Mouse (Mus musculus) heart, postnatal 10 days (tissue): Measurements from ENCODE around the gene Dusp12. TPM values are rescaled to one million over a fixed set of nuclear protein-coding genes. Genes with fewer than 3 reads are reported as not detected.

Experiments
- DNase-seq, 2 experiments: peaks; one replicate each; pipeline ENCODE4 v3.0.0; 2021
- intact Hi-C: fragments of 180-260 bp; cut with DNase I; formaldehyde crosslinking; loops from one replicate; pipeline ENCODE4 v1.15.1; 2025
- total RNA-seq, 2 experiments: library from RNA; stranded (reverse); gene quantifications; 2 replicates each; pipeline ENCODE4 v1.2.3; 2021

Gene Dusp12
- 10 to 100 TPM in 1 of 2 experiments, 1 to 10 TPM in 1; 8.7 to 13.1 TPM for total RNA-seq

DNA sequence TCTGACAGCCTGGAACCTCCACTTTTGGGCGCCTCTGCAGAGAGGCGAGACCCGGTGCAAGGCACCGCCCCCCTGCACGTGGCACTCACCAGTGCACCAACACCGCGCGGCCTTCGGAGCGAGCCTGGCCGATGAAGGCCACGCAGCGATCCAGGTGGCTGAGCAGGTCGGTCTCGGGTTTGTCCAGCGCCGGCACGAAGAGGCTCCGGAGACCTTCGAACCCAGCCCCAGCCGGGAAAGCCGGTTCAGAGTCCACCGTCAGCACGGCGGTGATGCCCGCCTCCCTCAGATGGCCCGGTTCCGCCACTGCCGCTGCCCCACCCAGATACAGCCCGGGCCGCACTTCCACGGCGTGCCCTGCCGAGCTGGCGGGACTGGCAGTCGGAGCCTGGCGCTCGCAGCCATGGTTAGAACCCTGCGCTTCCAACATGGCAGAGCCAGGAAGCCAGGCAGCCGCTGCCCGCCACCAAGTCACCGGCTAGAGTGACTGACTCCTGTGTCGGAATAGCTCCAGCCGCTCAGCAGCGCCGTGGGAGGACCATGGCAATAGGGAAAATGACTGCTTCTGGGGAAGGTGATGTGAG lies at the start of gene Dusp12, which contains the start of gene Gm26620:
Gene Dusp12 (minus strand): TSS at position 563 of the 584 bp plus-strand sequence.
Gene Gm26620 (plus strand): TSS at position 88 of the 584 bp plus-strand sequence.
- DNase-seq = peak; percentile 87 to 88
- intact Hi-C loops = no loop called here

DNA sequence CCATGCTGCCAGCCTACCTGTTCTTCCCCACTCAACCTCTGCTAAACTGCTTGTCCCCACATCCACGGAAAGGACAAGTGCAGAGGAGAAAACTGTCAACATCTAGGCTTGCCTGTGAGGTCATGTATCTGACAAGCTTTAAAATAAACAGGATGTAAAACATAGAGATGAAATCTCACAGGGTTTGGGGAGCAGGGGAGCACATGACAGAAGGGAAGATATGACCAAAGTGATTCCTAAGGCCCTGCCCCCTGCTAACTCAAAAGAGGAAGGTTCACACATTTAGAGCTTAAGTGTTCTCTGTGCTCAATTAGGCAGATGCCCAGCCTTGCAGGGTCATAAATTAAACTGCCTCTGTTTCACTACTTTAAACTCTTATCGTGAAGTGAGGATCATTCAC lies 49.0 kb upstream of the Dusp12 start:
- intact Hi-C loops = no loop called here
- no peak for DNase-seq

DNA sequence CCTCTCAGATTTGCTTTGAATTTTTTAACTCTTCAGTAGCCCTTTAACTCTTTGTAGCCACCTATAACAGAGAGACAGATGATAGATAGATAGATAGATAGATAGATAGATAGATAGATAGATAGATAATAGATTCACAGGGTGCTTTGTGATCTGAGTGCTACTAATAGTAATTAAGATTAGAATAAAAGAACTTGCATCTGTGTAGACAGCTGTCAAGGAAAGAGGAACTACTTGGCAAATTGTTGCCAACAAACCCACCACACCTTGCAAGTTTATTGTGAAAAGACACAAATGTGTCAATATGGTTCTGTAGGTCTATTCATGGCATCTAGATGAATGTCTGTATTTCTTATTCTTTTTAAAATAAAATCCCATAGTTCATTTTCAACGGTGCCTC lies 48.6 kb upstream of the Dusp12 start:
- DNase-seq = no peak
- intact Hi-C loops = no loop called here

DNA sequence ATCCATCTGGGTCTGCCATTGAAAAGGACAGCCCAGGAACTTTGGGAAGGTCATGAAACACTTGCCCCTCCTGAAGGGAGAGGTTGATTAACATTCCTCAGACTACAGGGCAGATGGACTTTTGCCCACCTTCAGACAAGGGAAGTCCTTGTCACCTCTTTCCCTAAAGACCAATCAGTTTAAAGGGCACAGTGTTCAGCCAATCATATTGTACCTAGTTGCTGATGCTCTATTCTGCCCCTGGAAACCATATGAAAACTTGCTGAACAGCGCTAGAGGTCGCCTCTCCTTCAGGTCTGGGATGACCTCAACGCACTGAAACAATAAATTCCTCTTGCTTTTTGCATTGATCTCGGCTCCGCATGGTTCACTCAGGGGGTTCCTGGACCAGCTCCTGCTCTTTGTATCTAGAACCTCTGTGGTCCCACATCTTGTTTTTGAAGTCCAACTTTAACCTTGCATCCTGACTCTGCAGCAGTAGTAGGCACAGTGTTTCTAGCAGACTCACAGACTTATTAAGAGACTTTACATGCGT lies 48.1 kb upstream of the Dusp12 start:
- intact Hi-C loops = no loop called here

DNA sequence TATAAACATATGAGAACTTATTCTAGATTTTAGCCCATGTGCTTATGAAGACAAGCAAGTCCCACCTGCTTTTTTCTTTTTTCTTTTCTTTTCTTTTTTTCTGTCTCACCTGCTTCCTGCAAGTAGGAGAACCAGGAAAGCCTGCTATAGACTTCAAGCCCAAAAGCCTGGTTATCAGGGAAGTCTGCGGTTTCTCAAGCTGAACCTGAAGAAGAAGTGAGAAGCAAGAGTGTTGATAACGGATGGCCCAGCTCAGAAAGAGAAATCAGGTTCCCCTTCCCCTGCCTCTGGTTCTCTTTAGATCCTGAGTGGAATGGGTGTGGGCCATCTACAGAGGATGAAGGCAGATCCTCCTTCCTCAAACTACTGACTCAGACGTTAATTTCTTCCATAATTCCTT lies 46.7 kb upstream of the Dusp12 start:
- no peak for DNase-seq

More for the DNA sequence above, 48.1 kb upstream of the Dusp12 start:
- DNase-seq = no peak

DNA sequence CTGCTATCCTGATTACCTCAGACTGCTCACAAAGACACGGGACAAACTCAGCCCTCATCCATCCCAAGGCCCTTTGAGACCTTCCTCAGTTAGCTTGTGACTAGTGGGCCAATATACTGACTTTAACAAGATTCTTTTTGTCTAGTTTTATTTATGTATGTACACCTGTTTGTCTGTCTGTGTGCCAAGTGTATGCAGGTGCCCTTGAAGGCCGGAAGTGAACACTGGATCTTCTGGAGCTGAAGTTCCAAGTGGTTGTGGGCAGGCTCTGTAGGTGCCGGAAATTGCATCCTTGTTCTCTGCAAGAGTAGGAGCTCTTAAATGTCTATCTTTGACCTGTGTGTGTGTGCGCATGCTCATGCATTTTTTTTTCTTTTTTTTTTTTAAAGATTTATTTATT lies 43.9 kb upstream of the Dusp12 start:
- intact Hi-C loops = no loop called here
- DNase-seq = no peak

More for the DNA sequence above, 46.7 kb upstream of the Dusp12 start:
- intact Hi-C loops = no loop called here

DNA sequence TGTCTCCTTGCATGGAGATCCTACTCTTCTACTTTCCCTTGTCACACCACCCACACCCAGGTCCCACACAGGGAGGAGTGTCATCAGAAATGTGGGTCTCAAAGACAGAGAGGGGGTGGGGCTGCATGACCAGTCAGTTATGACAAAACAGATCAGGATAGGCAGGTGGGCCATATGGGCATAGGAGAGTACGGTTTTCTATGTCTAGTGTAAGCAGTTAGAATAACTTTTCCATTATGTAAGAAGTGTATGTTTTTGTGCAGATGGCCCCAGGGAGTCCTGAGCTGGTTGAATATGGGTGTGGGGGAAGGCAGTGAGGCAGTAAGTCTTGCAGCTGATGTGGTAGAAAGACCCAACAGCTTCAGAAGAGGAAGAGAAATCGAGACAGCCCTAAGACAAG lies 43.1 kb upstream of the Dusp12 start:
- intact Hi-C loops = no loop called here
- no peak for DNase-seq

DNA sequence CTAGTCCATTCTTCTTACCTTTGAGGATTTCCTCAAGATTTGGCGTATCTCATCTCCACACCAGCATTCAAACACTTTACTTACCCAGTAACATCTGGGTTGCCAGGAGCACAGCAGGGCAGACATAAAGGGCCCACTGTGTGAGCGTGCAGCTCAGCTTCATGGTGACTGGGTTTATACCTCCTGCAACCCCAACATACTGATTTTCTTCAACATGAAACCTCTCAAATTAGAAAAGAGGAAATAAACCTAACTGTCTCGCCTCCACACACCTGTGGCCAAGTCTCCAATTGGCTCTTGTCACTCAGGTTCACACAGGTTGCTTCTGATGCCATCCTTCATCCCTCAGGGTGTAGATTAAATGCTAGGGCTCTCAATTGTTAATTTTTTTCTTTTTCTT lies 42.0 kb upstream of the Dusp12 start, which contains the start of gene Fcrla:
Gene Fcrla (minus strand): TSS at position 206 of the 400 bp plus-strand sequence.
- no peak for DNase-seq
- intact Hi-C loops = no loop called here

DNA sequence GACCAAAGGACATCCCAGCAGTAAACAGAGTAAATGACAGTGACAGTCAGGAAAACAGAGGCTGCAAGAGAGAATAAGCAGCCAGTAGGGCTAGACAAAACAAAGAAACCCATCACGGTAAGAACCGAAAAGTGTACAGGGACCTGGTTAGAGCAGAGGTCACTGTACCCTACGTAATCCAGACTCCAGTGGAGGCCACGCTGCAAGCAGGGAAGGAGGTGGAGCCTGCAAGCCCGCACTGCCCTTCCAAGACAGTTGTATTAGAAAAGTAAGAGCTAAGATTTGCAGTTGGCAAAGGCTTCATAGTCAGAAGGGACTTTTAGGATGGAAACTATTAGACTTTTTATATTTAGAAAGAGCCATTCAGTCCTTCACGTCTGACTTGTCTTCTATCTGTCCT lies 41.6 kb upstream of the Dusp12 start:
- no peak for DNase-seq
- intact Hi-C loops = no loop called here

DNA sequence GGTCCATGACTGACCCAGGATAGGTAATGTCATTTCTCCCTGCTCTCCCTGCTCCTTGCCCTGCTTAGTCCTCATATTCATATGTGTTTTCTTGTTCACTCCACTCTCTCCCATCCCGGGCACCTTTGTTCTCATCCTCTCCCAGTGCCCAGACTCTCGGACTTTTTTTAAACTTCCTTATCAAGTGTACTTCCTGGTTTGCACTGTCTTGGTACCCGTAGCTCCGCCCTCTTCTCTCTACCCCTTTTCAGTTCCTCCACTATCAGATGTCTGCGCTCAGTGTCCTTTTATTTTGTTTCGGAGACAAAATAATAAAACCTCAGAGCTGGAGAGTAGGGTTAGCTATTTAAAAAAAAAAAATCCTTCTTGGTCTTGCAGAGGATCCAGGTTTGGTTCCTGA lies 39.1 kb upstream of the Dusp12 start:
- DNase-seq = no peak
- intact Hi-C loops = no loop called here

DNA sequence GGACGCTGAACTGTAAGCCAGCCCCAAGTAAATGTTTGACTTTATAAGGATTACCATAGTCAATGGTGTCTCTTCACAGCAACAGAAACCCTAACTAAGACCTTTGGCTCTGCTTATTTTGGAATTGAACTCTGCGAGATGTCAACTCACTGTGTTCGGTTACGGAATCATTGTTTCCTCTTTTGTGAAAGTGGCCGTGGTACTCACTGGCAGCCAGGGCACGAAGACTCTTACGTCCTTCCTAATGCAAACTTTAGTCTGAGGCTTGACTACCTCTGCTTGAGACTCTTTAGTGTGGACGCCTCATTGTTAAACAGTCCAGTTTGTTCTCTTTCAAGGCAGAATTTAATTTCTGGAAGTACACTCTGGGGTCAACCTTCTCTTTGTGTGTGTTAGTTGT lies 34.0 kb upstream of the Dusp12 start:
- intact Hi-C loops = no loop called here
- no peak for DNase-seq

DNA sequence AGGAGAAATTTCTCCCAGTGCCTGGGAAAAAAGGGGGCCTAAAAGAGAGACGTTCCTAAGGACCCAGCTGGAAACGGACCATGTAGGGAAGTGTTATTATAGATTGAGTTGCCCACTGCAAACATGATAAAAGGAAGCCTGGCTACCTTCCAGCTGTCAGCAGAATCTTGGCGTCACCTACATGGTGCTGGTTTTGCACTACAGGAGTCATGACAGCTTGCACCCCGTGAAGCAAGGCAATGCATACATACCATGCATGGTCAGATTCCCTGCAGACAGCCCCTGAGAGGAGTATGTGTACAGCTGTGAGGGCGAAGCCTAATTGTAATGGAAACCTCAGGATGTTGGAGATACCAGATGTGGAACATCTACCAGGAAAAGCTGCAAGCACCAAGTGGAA lies 30.3 kb upstream of the Dusp12 start:
- intact Hi-C loops = no loop called here

DNA sequence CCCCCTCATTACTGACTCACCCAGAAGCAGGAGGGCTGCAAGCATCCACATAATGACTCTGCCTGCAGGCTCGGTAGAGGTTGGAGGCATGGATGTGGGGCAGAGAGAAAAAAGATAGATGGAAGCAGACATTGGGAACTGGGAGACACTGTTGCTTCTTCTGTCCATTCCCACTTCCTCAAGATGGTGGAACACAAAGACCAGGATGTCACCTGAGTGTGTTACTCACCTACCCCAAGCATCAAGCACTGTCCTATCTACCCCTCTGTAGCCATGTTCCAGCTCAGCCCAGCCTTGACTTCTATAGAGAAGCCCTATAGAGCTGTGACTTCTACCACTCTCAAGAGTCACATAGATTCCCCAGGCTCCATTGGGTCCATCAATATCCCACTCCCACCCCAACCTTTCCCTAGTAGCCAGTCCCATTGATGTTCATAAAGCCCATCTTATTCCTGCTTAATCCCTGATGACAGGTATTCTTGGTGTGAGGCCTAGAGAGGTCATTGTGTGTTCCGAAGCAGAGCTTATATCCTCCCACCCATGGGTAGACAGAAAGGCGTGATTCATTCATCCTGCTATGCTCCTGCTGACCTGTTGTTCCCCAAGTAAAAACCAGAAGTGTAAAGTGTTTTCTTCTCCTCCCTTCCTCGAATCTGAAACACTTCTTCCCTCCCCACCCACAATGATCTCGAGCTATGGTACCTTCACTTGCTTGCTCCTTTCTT lies 27.7 kb upstream of the Dusp12 start, which contains the start of gene Fcrlb:
Gene Fcrlb (minus strand): TSS at position 51 of the 725 bp plus-strand sequence.
- intact Hi-C loops = no loop called here
- no peak for DNase-seq

More for the DNA sequence above, 30.3 kb upstream of the Dusp12 start:
- DNase-seq = no peak

DNA sequence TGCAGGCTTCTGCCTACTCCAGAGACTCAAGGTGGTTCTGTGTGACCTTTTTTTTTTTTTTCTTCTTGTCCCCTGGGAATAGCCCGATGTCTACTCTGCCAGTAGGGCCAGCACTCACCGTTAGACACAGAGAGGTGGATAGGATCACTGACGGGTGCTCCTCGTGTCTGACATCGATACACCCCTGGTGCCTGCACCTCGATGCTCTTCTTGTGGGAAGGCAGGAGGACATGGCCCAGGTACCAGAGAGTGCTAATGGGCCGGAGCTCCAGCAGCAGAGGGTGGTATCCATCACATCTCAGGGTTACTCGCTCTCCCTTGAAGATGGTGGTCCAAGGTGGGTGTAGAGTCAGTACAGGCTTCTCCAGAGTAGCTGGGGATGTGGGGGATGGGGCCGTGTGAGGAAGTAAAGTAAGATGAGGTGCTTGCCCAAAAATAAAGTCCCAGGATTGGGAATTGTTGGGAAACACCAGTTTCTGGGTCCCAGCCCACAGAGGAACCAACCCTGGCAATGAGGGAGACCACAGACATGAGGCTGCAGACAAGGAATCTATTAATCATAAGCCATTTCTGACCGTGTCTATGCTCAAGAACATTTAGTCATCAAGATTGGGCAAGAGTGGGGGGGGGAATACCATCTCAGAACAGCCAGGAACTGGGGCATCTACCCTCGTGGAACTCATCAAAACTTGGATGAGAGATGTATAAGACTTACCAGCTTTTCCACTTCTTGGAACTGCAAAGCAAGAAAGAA lies 26.7 kb upstream of the Dusp12 start:
- intact Hi-C loops = no loop called here

DNA sequence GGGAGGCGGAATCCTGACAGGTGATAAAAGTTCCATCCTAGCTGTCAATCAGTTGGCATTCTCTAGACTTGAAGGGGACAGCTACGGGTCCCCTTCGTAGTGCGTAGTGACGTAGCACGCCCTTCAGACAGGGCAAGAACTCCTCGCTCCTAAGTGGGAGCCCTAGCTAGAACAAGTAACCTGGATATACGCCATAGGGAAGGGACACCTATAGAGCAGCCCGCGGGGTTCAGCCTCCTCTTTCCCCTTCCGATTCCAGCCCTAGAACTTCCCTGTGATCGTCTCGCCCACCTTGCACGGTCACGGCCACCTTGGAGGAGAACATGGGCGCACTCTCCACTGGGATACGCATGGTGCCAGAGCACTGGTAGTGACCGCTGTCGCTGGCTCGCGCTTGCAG lies 23.0 kb upstream of the Dusp12 start:
- DNase-seq = no peak
- intact Hi-C loops = no loop called here

More for the DNA sequence above, 26.7 kb upstream of the Dusp12 start:
- no peak for DNase-seq

DNA sequence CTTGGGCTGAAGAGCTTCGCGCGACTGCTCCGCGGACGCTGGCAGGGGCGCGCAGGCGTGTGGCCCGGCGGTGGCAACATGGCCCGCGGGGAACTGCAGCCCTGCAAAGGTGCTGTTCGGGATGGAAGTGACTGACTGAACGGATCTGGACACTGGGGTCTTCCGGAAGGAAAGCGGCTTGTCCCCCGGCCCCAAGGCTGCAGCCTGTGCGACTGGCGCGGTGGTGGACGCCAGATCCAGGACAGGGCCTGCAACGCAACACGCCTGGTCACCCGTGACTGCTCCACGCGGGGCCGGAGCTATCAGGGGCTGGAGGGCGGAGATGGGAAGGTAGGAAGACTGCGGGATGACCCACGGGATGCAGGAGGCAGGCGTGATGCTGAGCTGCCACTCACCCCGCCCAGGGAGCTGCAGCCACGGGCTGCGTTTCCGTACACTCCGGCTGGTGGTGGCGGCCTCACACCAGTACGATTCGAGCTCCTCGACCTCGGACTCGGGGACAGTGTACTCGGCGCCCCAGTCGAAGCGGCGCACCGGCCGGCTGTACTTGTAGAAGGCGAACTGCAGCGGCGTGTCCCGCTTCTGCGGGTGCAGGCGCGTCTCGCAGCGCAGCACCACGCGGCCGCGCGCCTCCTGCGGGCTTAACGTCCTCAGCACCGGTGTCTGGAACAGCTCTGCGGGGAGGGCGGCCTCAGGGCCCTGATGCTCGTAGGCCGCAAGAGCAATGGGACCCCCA lies 22.3 kb upstream of the Dusp12 start:
- intact Hi-C loops = no loop called here
- DNase-seq = peak in 1 of 2 experiments; percentile 24

DNA sequence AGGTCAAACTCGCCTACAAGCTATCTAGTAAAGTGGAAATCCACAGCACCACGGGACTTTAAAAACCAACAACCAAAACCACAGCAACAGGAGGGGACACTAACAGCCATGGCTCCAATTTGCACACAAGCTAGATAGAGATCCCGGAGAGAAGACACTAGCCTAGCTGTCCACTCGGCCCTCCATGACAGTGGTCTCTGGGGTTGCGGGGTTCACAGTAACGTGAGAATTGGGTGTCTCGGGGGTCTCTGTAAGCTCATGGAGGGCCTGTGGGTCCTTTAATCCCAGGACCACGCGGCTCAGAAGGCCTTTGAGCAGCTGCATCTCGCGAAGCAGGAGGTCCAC lies 21.7 kb upstream of the Dusp12 start:
- intact Hi-C loops = no loop called here
- DNase-seq = no peak

DNA sequence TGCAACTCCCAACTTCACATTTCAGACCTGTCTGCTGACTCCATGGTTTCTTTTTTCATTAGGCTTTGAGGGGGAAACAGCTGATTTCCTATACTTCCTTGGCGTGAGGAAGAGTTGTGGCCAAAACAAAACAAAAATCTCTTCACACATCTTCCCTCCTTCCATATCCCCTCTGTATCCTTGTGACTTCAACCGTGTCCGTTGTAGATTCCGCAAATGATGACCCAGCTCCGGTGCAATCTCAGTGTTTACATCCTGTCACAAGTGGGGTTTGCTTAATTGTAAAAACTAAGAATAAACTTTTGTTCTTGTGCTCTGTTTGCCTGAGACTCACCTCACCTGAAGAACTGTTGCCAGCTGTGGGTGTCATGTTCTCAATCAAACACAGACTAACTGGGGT lies 18.1 kb upstream of the Dusp12 start:
- intact Hi-C loops = no loop called here
- DNase-seq = no peak

DNA sequence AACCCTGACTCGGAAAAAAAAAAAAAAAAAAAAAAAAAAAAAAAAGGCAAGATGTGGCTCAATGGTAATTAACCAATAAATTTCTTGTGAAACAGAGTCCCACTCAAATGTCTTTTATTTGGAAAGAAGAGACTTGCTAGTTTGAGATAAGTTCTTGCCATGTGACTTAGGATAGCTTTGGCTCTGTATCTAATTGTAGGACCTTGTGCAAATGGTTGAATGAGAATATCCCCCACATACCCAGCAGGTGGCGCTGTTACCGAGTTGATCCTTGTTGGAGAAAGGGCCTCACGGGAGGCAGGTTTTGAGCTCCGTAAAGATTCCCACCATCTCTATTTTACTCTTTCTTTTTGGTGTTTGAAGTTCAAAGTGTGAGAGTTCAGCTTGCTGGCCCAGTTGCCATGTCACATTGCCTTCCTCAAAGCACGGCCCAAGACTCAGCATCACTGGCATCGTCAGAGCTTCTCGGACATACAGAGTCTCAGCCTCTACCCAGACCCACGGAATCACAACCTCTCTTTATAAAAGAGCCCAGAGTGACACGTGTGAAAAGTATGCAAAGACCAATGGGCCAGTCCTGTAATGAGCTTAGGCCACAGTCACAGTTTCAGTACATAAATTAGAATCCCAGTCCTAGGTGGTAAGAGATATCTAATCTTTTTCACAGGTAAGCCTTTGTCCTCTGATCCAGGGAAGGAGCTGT lies 16.3 kb upstream of the Dusp12 start:
- intact Hi-C loops = loop anchor here (1.0 kb wide), 2 partner anchors 91 to 95 kb away; no protein-coding TSS in a partner anchor
- peak; percentile 87 to 93 for DNase-seq
